Mouse (Mus musculus): Measurements from ENCODE around the gene Trappc13.

DNA sequence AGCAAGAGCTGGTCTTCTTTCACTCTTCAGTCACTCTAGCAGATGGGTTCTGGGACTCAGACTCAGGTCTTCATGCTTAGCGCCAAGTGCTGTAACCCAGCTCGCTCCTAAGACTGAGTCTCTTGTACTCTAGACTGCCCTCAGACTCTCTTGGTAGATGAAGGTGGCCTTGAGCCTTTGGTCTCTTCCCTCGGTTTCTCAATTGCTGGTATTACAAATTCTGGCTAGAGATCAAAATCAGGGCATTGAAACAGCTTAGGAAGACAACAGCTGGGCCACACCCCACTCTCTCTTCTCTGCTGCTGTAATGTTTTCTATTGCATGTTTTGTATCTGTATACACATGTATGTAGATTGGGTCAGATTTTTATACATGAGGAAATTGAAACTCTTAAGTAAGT is 32.6 kb downstream of the Trappc13 start:
- TF ChIP-seq CTCF (IDR thresholded peaks at IDR 0.05) (no peak), EP300 (IDR thresholded peaks at IDR 0.05; ENCODE audit: insufficient read depth, low read depth, low read length) (no peak), POLR2A (IDR thresholded peaks at IDR 0.05; ENCODE audit: insufficient read depth, low read depth, low read length) (no peak)
